Mouse (Mus musculus) G1E-ER4 (cell line): ENCODE results near the gene Dbn1. TPM values are rescaled to one million over a fixed set of nuclear protein-coding genes. Genes with fewer than 3 reads are reported as not detected.

Source experiments
- GATA1 ChIP-seq: IDR thresholded peaks from one replicate; pipeline ENCODE4 v1.8.0; 2012; ENCODE audit warnings: low read length, inconsistent platforms
- polyA plus RNA-seq: library from polyadenylated mRNA; stranded (reverse); fragments of >175 nt; gene quantifications from 2 replicates; pipeline ENCODE4 v1.2.3, GENCODE M21; 2012

Gene Dbn1
- polyA plus RNA-seq, 1 experiment = 0.03 TPM

DNA sequence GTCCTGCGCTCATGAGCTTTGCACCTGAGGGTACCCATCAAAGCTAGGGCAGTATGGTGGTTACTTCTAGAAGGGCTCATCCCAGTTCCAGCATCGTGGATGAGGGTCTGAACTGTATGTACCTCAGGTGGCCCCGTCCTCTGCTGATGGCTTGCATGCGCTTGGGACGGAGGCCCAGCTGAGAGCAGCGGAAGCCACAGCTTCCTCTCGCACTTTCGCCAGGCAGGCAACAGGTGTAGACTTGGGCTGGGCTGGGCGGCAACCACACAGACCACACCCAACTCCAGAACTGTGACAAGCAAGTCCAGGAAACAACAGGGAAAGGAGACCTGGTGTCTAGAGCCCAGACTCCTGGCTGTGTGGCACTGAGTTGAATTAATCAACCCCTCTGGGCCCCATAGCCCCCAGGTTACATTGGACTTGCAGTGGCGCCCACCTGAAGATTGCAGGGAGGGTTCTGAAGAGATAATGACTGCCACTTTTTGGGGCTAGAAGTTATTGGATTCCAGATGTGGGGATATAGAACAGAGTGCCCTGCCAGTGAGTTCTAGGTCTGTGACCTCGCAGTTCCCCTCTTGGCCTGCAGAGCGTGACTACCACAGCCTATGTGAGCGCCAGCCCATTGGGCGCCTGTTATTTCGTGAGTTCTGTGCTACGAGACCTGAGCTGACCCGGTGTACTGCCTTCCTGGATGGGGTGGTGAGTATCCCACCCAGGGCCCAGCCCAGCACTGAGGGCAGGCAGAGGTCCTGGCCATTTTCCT lies 38.1 kb downstream of the Dbn1 start:
- no peak for TF ChIP-seq GATA1

- TF ChIP-seq GATA1 = no peak
Measured at GRCm38 (mm10) chr13:55449205-55449604, 38.7 kb downstream of the Dbn1 start.

DNA sequence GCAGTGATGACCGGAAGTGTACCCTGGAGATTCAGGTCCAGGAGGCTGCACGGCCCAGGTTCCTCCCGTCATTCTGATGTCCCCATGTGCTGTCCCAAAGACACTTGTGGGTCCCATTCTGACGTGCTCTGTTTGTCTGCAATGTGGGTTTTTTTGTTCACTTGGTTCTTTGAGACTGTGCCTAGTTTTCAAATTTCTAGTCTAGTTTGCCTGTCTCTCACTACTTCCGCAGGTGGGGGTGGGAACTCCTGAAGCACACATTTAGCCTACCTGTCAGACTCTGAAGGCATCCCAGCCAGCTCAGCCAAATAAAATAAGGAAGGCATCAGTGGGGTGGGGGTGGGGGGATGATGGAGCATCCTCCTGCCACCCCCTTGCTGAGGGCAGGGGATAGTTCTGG lies 39.8 kb downstream of the Dbn1 start:
- no peak for TF ChIP-seq GATA1

- no peak for TF ChIP-seq GATA1
Measured at GRCm38 (mm10) chr13:55447543-55447943, 40.4 kb downstream of the Dbn1 start.

- TF ChIP-seq GATA1 = peak; percentile 88
Measured at GRCm38 (mm10) chr13:55446483-55447105, 41.3 kb downstream of the Dbn1 start.

DNA sequence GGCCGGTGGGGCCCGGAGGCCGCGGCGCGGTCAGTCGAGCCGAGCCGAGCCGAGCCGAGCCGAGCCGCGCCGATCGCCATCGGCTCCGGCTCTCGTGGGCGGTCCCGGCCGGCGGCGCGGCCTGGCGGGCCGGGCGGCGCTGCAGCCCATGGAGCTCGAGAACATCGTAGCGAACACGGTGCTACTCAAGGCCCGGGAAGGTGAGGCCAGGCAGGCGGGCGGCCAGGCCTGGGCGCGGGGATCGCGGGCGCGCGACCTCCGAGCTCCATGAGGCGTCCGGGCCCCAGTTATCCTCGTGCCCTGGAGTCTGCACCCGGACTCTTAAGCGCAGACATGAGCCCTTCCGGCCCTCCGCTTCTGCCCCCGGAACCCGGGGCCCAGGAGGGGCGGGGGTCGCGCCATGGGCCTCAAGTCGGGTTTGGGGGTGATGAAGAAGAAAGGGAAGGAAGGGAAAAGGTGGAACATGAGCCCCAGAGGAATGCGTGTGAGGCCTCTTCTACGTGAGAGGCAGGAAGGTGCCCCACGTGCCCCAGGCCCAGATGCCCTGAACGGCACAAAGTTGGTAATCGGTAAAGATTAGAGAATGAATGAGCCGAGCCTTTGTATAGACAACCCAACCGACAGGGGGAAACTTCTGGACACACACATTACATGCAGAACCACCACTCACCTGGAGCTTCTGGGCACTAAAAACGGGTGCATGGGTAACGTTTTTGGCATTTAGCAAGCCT lies 42.4 kb downstream of the Dbn1 start:
- no peak for TF ChIP-seq GATA1

- TF ChIP-seq GATA1 = no peak
Measured at GRCm38 (mm10) chr13:55444937-55445315, 43.0 kb downstream of the Dbn1 start, which contains the start of gene Grk6. Grk6 (plus strand) TSS chr13:55445072.

GRCm38 (mm10) chr13:55444286-55444936 lies 43.5 kb downstream of the Dbn1 start:
- no peak for TF ChIP-seq GATA1

- TF ChIP-seq GATA1 = no peak
Measured at GRCm38 (mm10) chr13:55443799-55444285, 44.1 kb downstream of the Dbn1 start.

- TF ChIP-seq GATA1 = no peak
Measured at GRCm38 (mm10) chr13:55431889-55432685, 55.8 kb downstream of the Dbn1 start.

DNA sequence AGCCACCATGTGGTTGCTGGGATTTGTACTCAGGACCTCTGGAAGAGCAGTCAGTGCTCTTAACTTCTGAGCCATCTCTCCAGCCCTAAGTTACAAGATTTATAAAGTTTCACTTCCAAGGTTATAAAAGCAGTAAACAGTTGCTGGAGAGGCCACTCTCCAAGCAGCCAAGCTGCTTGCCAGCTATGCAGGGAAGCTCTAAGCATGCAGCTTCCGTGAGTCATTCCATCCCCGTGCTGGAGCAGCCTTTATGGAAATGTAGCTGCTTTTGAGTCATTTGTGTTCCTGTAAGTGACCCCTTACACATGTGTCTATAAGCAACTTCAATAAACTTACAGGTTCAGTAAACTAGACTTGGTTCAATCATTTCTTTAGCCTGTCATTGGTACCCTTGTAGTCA lies 57.3 kb downstream of the Dbn1 start:
- no peak for TF ChIP-seq GATA1

DNA sequence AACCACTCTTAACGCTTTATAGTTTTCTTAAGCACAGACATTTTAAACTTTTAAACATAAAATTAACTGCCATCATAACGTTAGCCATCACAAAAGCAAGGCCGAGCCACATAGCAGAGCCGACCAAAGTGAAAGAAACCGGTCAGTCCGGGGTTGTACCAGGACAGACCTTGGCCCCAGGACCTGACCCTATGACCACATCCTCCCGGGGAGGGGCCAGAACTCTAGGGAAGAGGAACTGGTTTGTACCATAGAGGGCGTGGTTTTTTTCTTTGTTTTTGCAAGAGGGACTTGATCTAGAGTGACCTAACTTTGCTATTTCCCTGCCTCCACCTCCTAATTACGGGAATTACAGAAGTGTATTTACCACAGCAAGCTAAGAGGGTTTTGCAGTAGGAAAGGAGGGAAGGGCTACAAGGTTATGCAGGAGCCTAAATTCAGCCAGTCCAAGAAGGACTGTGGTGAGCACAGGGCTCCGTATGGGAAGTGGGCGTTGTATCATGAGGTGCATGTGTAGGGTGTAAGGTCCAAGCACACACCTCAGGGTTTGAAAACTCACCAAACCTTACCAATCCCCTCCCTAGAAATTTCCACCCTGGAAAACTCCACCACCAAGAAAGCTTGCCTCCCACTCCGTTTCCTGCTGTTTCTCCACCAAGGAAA lies 58.6 kb downstream of the Dbn1 start:
- no peak for TF ChIP-seq GATA1

GRCm38 (mm10) chr13:55426613-55427012 lies 61.3 kb downstream of the Dbn1 start, which contains the start of gene F12:
F12 (minus strand) TSS chr13:55426793.
- TF ChIP-seq GATA1 = no peak

Other genes with a start within 250 kb of the Dbn1 start
- 485 and 727 TPM in 2 replicates for gene Prelid1, start 167.6 kb downstream of the Dbn1 start, polyA plus RNA-seq
- 107 and 132 TPM in 2 replicates for gene Rab24, start 166.2 kb downstream of the Dbn1 start, polyA plus RNA-seq
- 10.1 and 10.8 TPM in 2 replicates for gene Mxd3, start 158.3 kb downstream of the Dbn1 start, polyA plus RNA-seq
- 64.6 and 99.2 TPM in 2 replicates for gene Lman2, start 125.3 kb downstream of the Dbn1 start, polyA plus RNA-seq
- 3.2 and 3.4 TPM in 2 replicates for gene Rgs14, start 118.4 kb downstream of the Dbn1 start, polyA plus RNA-seq
- gene Slc34a1, start 89.9 kb downstream of the Dbn1 start, polyA plus RNA-seq = not detected in 2 replicates
- gene Pfn3, start 72.9 kb downstream of the Dbn1 start, polyA plus RNA-seq = not detected in 2 replicates
- gene F12, start 61.3 kb downstream of the Dbn1 start, polyA plus RNA-seq = not detected in 2 replicates
- 82.8 and 89.1 TPM in 2 replicates for gene Grk6, start 43.0 kb downstream of the Dbn1 start, polyA plus RNA-seq
- 4.6 and 6.8 TPM in 2 replicates for gene Prr7, start 23.8 kb downstream of the Dbn1 start, polyA plus RNA-seq
- 65.8 and 78.9 TPM in 2 replicates for gene Pdlim7, start 25.6 kb upstream of the Dbn1 start, polyA plus RNA-seq
- 1.1 and 1.3 TPM in 2 replicates for gene Dok3, start 41.2 kb upstream of the Dbn1 start, polyA plus RNA-seq
- 82.6 and 88.1 TPM in 2 replicates for gene Ddx41, start 48.5 kb upstream of the Dbn1 start, polyA plus RNA-seq
- gene Fam193b, start 83.0 kb upstream of the Dbn1 start, polyA plus RNA-seq = 47.5 and 48.5 TPM in 2 replicates
- gene Tmed9, start 85.6 kb upstream of the Dbn1 start, polyA plus RNA-seq = 180 and 194 TPM in 2 replicates
- gene B4galt7, start 111.8 kb upstream of the Dbn1 start, polyA plus RNA-seq = 21.0 and 22.2 TPM in 2 replicates
- 27.0 and 31.7 TPM in 2 replicates for gene Caml, start 134.9 kb upstream of the Dbn1 start, polyA plus RNA-seq
- 40.6 and 42.0 TPM in 2 replicates for gene Ddx46, start 146.9 kb upstream of the Dbn1 start, polyA plus RNA-seq
- 19.5 and 22.1 TPM in 2 replicates for gene B230219D22Rik, start 205.0 kb upstream of the Dbn1 start, polyA plus RNA-seq
- 17.7 and 21.8 TPM in 2 replicates for gene Txndc15, start 226.5 kb upstream of the Dbn1 start, polyA plus RNA-seq
- gene Pcbd2, start 239.3 kb upstream of the Dbn1 start, polyA plus RNA-seq = 44.8 and 62.5 TPM in 2 replicates